ENCODE assay signal across 8 mouse cellular contexts in genomic region chr11:94473707-94474543, GRCm38 (mm10). TPM values are rescaled to one million over a fixed set of nuclear protein-coding genes. Genes with fewer than 3 reads are reported as not detected.
DNase-seq lines count a peak whose midpoint lies in the region; ATAC-seq and TF ChIP-seq lines count a peak whose summit lies in the region.

Gene Cacna1g (minus strand): TSS chr11:94474198.

- H3K4me1 ChIP-seq in lung, embryonic 14.5 days (ENCODE audit: insufficient read depth) = peaks cover 25% of the 10 kb centered on the region

- no peak for TF ChIP-seq CTCF in Patski (IDR thresholded peaks at IDR 0.05)
- no peak for TF ChIP-seq CTCF in lung, embryonic 14.5 days (IDR thresholded peaks at IDR 0.05; ENCODE audit: low read depth)

- no peak for DNase-seq in Patski (ENCODE audit: low read depth, low spot score)
- DNase-seq in cerebellum, postnatal 10 days = peak; percentile 92 to 93
- DNase-seq in frontal cortex, adult 2 months (ENCODE audit: extremely low spot score in 1 of 2, low spot score in 1 of 2) = peak; percentile 72 to 90
- peak; percentile 61 for DNase-seq in layer of hippocampus, adult 9-10 months (ENCODE audit: low spot score)
- peak; percentile 94 for DNase-seq in lung, embryonic 14.5 days
- peak; percentile 75 for DNase-seq in ovary, adult 18-20 months (ENCODE audit: low spot score)
- peak; percentile 76 for DNase-seq in thymus, postnatal 0 days (ENCODE audit: low spot score)

- no peaks in the 10 kb centered on the region for H3K9me3 ChIP-seq in lung, embryonic 14.5 days (ENCODE audit: low read depth, low read length)

- H3K4me3 ChIP-seq in lung, embryonic 14.5 days (ENCODE audit: low read depth, low read length) = peak within 1 kb of the TSS; percentile 72

- H3K27me3 ChIP-seq in Patski = no peaks in the 10 kb centered on the region
- peaks cover 36% of the 10 kb centered on the region for H3K27me3 ChIP-seq in lung, embryonic 14.5 days (ENCODE audit: insufficient read depth, low read length)

- in situ Hi-C loops in Patski (cut with MboI; ENCODE audit: low pct_unique_long_range_greater_than_20kb) = no loop called here

- peak within 1 kb of the TSS; percentile 77 for H3K9ac ChIP-seq in lung, embryonic 14.5 days

- H3K36me3 ChIP-seq in lung, embryonic 14.5 days (ENCODE audit: insufficient read depth) = no peaks in the 10 kb centered on the region

- peak; percentile 78 for ATAC-seq in Patski
- ATAC-seq in hematopoietic stem cell, adult 5-6 weeks (replicated peaks in 1 of 2; ENCODE audit: insufficient read depth in 1 of 2, low FRiP score in 2 of 2, low TSS enrichment in 1 of 2, low read depth in 1 of 2, poor library complexity in 2 of 2, severe bottlenecking in 2 of 2) = peak; percentile 68 to 85
- peak; percentile 89 for ATAC-seq in lung, embryonic 14.5 days (ENCODE audit: insufficient read depth)

- 1% methylated on average over 56 of the region's 71 CpGs for WGBS in lung, embryonic 14.5 days

- POLR2A ChIA-PET in Patski (lab: Charles Lee) = interaction anchor here (0.7 to 2.2 kb wide), 4 partner anchors 10 to 133 kb away, joined by 4 to 5 read pairs (median 4); no protein-coding TSS in a partner anchor

- H3K27ac ChIP-seq in lung, embryonic 14.5 days (ENCODE audit: low read depth) = peak within 1 kb of the TSS; percentile 91

- H3K4me2 ChIP-seq in lung, embryonic 14.5 days = peak within 1 kb of the TSS; percentile 92

- CTCF ChIA-PET in Patski (lab: Charles Lee) = interaction anchor here (1.3 to 2.5 kb wide), 3 partner anchors 12 to 75 kb away, joined by 3 to 11 read pairs (median 6); partner anchors contain the start of genes Rsad1 and Spata20

RNA-seq across cellular contexts. Expression of gene Cacna1g, which starts in this region (rescaled TPM):
- polyA plus RNA-seq in Patski (2021) = 79.1 TPM
- polyA plus RNA-seq in frontal cortex, adult 2 months (2012; rRNA removed) = 188 and 191 TPM in 2 replicates
- total RNA-seq in hematopoietic stem cell, adult 5-6 weeks (2017) = not detected in 2 replicates
- polyA plus RNA-seq in lung, embryonic 14.5 days (2014; fragmentation: Nextera tagmentation; extraction: Ambion mirVana) = 12.9 and 13.5 TPM in 2 replicates
- 0.21 and 0.23 TPM in 2 replicates for polyA plus RNA-seq in thymus, postnatal 0 days (2015; fragmentation: Nextera tagmentation; extraction: Ambion mirVana)

Comparison
In these comparisons a context has a peak if more than half of its experiments do, and no peak if none do; other contexts are left out.
1. RNA of gene Cacna1g (polyA plus RNA-seq): 188 to 191 TPM in frontal cortex, adult 2 months, 79.1 TPM in Patski (single experiment) and 12.9 to 13.5 TPM in lung, embryonic 14.5 days; 0.21 to 0.23 TPM in thymus, postnatal 0 days; every median in the first group is over 10 times any median in the second.
2. Peak in ATAC-seq in hematopoietic stem cell, adult 5-6 weeks; RNA of the gene not detected or under 1 TPM.
3. Peak in DNase-seq in thymus, postnatal 0 days; RNA of the gene not detected or under 1 TPM.
4. Peak in every context shown above with its lines, with median percentiles within 50 percentile points of each other: ATAC-seq.